Mouse (Mus musculus) midbrain, embryonic 15.5 days (tissue): ENCODE results near the gene Bri3. TPM values are rescaled to one million over a fixed set of nuclear protein-coding genes. Genes with fewer than 3 reads are reported as not detected.

Experiments
- ATAC-seq: fragments of 200-750 bp; cut with Nextera tagmentation; replicated peaks from 2 replicates; pipeline ENCODE4 v1.8.0; 2017; ENCODE audit warnings: moderate TSS enrichment
- H3K27ac ChIP-seq: fragments of 300-500 bp; sonication (generic); 2 replicates; pipeline ENCODE4 v1.5.1; 2015; ENCODE audit warnings: mild to moderate bottlenecking, inconsistent platforms
- H3K27me3 ChIP-seq: fragments of 300-500 bp; sonication (generic); replicated peaks from 2 replicates; pipeline ENCODE4 v1.6.1; 2015; ENCODE audit warnings: inconsistent platforms
- H3K36me3 ChIP-seq: fragments of 300-500 bp; sonication (generic); replicated peaks from 2 replicates; pipeline ENCODE4 v1.6.1; 2015; ENCODE audit warnings: inconsistent platforms
- H3K4me1 ChIP-seq: fragments of 300-500 bp; sonication (generic); 2 replicates; pipeline ENCODE4 v1.6.1; 2015; ENCODE audit warnings: inconsistent platforms
- H3K4me2 ChIP-seq: fragments of 300-500 bp; sonication (generic); 2 replicates; pipeline ENCODE4 v1.6.1; 2015; ENCODE audit warnings: inconsistent platforms, mild to moderate bottlenecking, moderate library complexity
- H3K4me3 ChIP-seq: fragments of 300-500 bp; sonication (generic); 2 replicates; pipeline ENCODE4 v1.5.1; 2015; ENCODE audit warnings: mild to moderate bottlenecking, inconsistent platforms
- H3K9ac ChIP-seq: fragments of 300-500 bp; sonication (generic); 2 replicates; pipeline ENCODE4 v1.6.1; 2015; ENCODE audit warnings: mild to moderate bottlenecking, inconsistent platforms
- H3K9me3 ChIP-seq: fragments of 300-500 bp; sonication (generic); 2 replicates; pipeline ENCODE4 v1.6.1; 2016; ENCODE audit warnings: inconsistent platforms
- WGBS: fragments of 180-500 bp; shearing (Covaris S2); methylation state at CpG from one replicate; pipeline ENCODE4 v1.1.7; 2015; ENCODE audit warnings: mixed read lengths; 5-methylcytosine and 5-hydroxymethylcytosine counted together
- polyA plus RNA-seq: library from polyadenylated mRNA; unstranded; fragments of >200 nt; fragmentation: Nextera tagmentation; extraction: Ambion mirVana; gene quantifications from 2 replicates; pipeline ENCODE4 v1.2.1, GENCODE M21; 2015

The Bri3 gene
- polyA plus RNA-seq, 1 experiment from 2014 or later = 108 TPM

DNA sequence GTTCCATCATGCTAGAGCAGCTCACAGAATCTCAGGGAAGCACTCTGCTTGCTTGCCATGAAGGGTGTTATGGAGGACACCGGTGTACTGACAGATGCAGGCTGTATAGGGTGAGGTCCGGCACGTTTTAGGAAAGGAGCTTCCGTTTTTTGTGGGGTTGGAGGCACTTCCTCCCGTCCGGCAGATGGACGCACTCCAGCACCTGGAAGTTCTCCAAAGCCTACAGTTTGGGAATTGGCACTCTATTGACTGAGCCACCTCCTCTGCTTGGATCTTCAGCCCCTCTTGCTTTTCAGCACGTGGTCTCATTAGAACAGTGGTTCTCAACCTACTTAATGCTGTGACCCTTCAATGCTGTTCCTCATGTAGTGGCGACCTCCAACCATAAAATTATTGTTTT, 183.6 kb downstream of the Bri3 start:
- Histone ChIP-seq H3K27ac (no peak overlapping the region), H3K27me3 (no peaks in the 10 kb centered on the region), H3K4me2 (no peak overlapping the region), H3K36me3 (no peaks in the 10 kb centered on the region), H3K9me3 (no peaks in the 10 kb centered on the region), H3K4me1 (peaks cover 6% of the 10 kb centered on the region; the same call in 1 of the 2 replicates), H3K9ac (no peak overlapping the region), H3K4me3 (no peak overlapping the region)
- WGBS = 78% methylated on average over 9 of the region's 9 CpGs
- no peak for ATAC-seq

DNA sequence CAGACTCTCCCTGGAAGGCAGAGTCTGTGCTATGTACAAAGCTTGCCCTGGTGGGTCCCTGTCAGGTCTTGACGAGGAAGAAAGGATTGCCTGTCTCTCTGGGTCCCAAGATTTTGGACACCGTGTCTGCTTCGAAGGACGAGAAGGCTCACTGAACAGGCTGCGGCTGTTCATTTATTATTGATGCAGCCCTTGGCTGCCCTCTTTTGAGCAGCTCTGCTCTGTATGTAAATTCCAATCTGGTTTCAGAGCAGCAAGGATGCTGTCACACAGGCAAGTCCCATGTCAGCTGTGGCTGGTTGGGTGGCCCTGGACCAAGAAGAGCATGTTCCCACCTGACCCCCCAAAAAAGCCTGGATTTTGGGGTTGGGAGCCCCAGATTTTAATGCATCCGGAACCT, 187.2 kb downstream of the Bri3 start:
- 45% methylated on average over 6 of the region's 6 CpGs for WGBS
- Histone ChIP-seq H3K4me3 (no peak overlapping the region), H3K36me3 (no peaks in the 10 kb centered on the region), H3K27me3 (no peaks in the 10 kb centered on the region), H3K9ac (no peak overlapping the region), H3K4me1 (peaks cover 6% of the 10 kb centered on the region; the same call in 1 of the 2 replicates), H3K9me3 (no peaks in the 10 kb centered on the region), H3K27ac (peak overlapping the region; percentile 63), H3K4me2 (no peak overlapping the region)
- ATAC-seq = peak; percentile 65; the same call in 1 of the 2 replicates

DNA sequence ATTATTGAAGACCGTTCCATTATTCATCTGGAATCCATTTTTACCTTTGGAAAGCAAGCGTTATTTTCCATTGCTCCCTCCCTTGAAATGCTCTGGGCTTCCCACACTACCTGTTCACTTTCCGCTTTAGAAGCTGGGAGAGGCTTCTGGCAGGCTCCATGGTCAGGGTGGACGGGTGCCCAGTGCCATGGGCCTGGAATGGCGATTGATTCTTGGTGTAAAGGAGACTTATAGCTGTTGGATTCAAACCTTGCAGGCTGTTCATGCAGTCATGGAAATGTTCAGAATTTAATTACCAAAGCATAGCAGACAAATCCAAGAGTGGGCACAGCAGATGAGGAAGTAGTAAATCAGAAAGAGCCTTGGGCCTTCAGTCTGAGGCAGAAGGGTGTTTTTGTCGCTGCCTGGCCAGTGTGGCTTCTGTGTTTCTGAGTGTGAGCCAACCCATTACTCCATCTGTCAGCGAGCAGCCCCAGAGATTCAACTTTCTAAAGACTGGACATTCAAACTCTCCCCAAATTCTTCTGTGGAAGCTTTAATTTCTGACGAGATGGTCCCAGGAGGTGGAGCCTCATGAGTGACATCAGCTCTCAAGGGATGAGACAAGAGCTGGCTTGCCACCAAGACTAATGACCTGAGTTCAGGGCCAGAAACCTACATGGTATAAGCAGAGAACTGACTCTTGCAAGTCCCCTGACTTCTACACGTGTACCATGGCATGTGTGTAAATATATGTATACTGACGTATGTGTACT, 195.2 kb downstream of the Bri3 start:
- Histone ChIP-seq H3K27ac (no peak overlapping the region), H3K9ac (no peak overlapping the region), H3K27me3 (no peaks in the 10 kb centered on the region), H3K4me1 (no peaks in the 10 kb centered on the region), H3K4me2 (no peak overlapping the region), H3K36me3 (no peaks in the 10 kb centered on the region), H3K4me3 (no peak overlapping the region), H3K9me3 (no peaks in the 10 kb centered on the region)
- 86% methylated on average over 10 of the region's 10 CpGs for WGBS
- no peak for ATAC-seq

DNA sequence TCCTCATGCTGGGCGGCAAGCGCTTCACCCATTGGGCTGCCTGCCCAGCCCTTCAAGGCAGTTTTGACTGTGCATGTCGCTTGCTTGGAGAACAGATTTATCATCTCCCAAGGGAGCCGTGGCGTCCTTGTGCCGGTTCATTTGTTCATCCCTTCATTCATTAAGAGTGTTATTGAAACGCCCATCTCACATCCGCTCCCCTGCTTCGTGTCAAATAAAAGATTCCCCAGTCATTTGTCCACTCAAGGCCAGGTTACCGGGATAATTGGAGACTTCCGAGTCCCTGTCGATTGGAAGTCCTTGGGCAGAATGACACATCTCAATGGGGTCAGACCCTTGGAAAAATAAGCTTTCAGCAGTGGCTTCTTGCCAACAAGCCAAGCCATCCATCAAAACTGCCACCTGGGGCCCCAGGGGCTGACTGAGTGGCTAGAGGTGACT, 197.6 kb downstream of the Bri3 start:
- WGBS = 62% methylated on average over 12 of the region's 12 CpGs
- H3K9me3 ChIP-seq = no peaks in the 10 kb centered on the region
- no peaks in the 10 kb centered on the region for H3K36me3 ChIP-seq
- no peak overlapping the region for H3K4me2 ChIP-seq
- no peak for ATAC-seq
- no peaks in the 10 kb centered on the region for H3K27me3 ChIP-seq
- H3K27ac ChIP-seq = no peak overlapping the region
- no peaks in the 10 kb centered on the region for H3K4me1 ChIP-seq
- H3K9ac ChIP-seq = no peak overlapping the region
- no peak overlapping the region for H3K4me3 ChIP-seq

DNA sequence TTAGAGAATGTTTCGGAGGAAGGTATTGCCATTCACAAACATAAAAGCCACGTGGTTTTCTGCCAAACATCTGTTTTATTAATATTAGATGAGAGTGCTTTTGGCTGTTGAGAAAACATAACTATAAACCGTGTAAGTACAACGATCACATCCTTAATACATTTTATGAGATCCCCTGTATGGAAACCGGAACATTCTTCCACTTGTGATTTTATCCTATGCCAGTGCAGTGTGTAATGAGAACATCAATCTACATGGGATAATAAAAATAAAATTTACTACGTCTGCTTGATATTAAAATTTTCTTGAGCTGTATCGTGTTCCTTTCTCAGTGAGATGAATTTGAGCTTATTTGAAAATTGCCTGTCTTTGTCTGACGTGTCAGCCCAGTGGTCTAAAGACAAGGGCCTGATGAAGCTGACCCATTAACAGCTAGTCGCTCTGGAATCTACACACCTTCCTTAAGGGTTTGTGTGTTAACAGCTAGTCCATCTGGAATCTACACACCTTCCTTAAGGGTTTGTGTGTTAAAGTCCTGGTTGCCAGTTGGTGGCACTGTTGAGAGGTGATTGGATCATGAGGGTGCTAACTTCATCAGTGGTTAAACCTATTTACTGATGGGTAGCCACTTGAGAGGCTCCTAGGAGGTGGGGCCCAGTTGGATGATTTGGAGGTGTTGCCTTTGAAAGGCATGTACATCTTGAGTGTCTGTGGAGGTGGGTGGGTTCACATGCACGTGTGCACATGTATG, 202.4 kb downstream of the Bri3 start:
- no peaks in the 10 kb centered on the region for H3K27me3 ChIP-seq
- no peak overlapping the region for H3K4me2 ChIP-seq
- no peak overlapping the region for H3K9ac ChIP-seq
- no peaks in the 10 kb centered on the region for H3K36me3 ChIP-seq
- no peaks in the 10 kb centered on the region for H3K4me1 ChIP-seq
- no peaks in the 10 kb centered on the region for H3K9me3 ChIP-seq
- H3K4me3 ChIP-seq = no peak overlapping the region
- no peak overlapping the region for H3K27ac ChIP-seq
- WGBS = 81% methylated on average over 10 of the region's 10 CpGs
- no peak for ATAC-seq

DNA sequence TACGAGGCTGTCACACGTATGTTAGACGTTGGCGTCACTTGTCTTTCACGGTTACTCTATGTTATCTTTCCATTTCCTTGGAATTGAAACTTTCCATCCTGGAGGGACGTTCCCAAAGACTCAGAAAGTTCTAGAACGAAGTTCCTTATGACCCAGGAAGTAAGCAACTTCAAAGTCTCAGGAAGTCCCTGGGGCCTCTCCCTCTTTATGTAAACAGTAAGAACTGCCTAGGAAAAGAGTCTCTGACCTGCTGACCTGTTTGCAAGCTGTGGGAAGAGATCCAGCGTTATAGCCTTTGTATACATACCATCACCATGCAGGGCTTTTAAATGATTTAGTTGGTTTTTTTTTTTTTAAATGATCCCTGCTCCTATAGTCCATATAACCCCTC, 203.0 kb downstream of the Bri3 start:
- H3K36me3 ChIP-seq = no peaks in the 10 kb centered on the region
- H3K4me3 ChIP-seq = no peak overlapping the region
- WGBS = 85% methylated on average over 8 of the region's 8 CpGs
- H3K27me3 ChIP-seq = no peaks in the 10 kb centered on the region
- no peak overlapping the region for H3K27ac ChIP-seq
- H3K9me3 ChIP-seq = no peaks in the 10 kb centered on the region
- no peak overlapping the region for H3K4me2 ChIP-seq
- ATAC-seq = no peak
- H3K4me1 ChIP-seq = no peaks in the 10 kb centered on the region
- no peak overlapping the region for H3K9ac ChIP-seq

DNA sequence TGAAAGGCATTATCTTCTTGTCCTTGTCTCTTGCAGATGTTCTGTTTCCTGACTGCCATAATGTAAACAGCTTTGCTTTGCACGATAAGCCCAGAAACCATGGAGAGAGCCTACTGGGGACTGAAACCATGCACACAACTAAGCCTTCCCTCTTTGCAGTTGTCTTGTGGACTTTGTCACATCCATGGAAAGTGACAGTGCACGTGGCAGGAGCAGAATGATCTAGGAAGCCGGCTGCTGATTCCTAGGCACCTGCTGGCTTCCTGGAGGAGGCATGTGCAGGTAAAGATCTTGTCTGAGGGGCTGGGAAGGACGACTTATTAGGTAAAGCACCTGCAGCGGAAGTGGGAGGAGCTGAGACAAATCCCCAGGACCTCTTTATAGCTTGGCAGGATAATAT, 203.7 kb downstream of the Bri3 start:
- H3K4me3 ChIP-seq = no peak overlapping the region
- no peaks in the 10 kb centered on the region for H3K27me3 ChIP-seq
- no peak overlapping the region for H3K9ac ChIP-seq
- WGBS = 56% methylated on average over 5 of the region's 5 CpGs
- H3K4me1 ChIP-seq = no peaks in the 10 kb centered on the region
- H3K4me2 ChIP-seq = no peak overlapping the region
- no peak overlapping the region for H3K27ac ChIP-seq
- no peaks in the 10 kb centered on the region for H3K36me3 ChIP-seq
- no peaks in the 10 kb centered on the region for H3K9me3 ChIP-seq
- ATAC-seq = no peak

DNA sequence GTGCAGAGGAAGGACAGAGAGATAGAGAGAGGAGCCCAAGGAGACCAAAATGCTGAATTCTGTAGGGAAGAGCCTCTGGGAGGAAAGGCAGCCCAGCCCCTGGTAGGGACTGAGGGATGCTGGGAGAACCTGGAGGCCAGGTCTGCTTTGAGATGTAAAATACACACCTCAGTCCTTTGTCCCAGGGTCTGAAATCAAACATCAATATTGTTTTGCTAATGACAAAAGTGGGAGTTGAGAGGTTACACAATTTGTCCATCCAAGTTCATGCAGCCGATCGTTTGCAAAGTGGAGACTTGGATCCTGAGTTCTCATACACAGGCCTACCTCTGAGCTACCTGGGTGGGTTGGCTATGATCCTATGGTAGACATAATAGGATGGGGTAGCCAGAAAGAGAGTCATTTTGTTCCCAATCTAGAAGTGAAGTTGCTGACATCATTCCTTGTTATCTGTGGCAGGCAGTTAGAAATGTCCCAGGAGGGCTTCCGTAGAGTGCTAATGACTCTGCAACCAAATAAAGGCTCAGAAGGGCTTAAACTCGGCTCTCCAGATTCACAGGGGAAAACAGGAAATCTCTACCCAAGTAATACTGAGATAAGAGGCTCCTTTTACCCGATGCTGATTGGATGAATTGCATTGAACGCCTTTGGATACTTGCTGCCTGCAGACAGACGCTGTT, 208.7 kb downstream of the Bri3 start:
- H3K4me3 ChIP-seq = no peak overlapping the region
- ATAC-seq = no peak
- no peak overlapping the region for H3K27ac ChIP-seq
- WGBS = 62% methylated on average over 7 of the region's 7 CpGs
- H3K27me3 ChIP-seq = no peaks in the 10 kb centered on the region
- H3K4me2 ChIP-seq = no peak overlapping the region
- H3K4me1 ChIP-seq = peaks cover 3% of the 10 kb centered on the region; the same call in 1 of the 2 replicates
- no peaks in the 10 kb centered on the region for H3K9me3 ChIP-seq
- no peak overlapping the region for H3K9ac ChIP-seq
- H3K36me3 ChIP-seq = no peaks in the 10 kb centered on the region

DNA sequence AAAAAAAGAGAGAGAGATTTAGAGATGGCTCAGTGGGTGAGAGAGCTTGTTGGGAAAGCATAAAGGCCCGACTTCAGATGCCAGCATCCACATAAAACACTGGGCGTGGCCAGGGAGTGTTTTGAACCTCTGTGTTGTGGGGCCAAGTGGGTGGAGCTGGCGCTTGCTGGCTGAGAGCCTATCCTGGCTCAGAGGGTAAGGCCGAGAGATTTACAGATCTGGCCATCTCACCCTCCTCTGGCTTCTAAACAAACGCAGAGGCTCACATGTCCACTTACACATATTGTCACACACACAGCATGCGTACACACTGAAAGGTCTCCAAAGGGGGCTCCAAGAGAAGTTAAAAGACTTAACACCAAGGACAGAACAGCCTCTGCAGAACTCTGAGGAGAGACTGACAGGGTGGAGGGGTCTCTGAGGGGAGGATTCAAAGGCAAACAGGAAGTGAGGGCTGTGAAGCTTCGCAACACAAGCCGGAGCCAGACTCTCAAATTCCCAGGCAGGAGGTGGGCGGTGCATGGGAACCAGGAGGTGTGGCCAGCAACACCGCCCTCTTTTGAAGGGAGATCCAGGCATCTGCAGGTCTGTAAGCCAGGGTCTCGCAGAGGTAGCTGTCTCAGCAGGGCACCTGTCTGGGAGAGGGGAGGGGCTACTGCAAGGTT, 213.5 kb downstream of the Bri3 start:
- H3K9me3 ChIP-seq = no peaks in the 10 kb centered on the region
- H3K9ac ChIP-seq = no peak overlapping the region
- H3K36me3 ChIP-seq = no peaks in the 10 kb centered on the region
- no peak overlapping the region for H3K4me3 ChIP-seq
- H3K4me1 ChIP-seq = peaks cover 4% of the 10 kb centered on the region; the same call in 1 of the 2 replicates
- 9% methylated on average over 11 of the region's 11 CpGs for WGBS
- no peak for ATAC-seq
- no peaks in the 10 kb centered on the region for H3K27me3 ChIP-seq
- no peak overlapping the region for H3K27ac ChIP-seq
- H3K4me2 ChIP-seq = 0 out of 2 replicates have a peak overlapping the region, but pooled peaks have one; percentile 11

DNA sequence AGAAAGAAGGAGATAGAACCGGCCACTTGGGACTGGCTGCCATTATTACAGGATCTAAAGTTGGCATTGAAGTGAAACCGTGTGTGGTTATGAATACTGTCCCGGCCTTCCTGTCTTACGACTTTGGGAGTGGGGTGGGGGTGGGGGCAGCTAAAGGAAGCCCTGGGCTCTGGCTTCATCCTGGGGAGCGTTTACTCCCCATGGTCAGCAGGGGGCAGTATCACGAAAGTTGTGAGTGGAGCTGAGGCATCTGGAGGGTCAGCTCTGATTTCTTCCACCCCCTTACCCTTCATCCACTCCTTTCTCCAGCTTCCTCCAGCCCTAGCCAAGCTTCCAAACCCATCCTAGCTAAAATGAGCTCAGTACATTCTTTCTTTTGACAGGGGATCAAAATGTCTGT, 222.8 kb downstream of the Bri3 start:
- Histone ChIP-seq H3K4me3 (no peak overlapping the region), H3K9ac (no peak overlapping the region), H3K27ac (no peak overlapping the region), H3K27me3 (no peaks in the 10 kb centered on the region), H3K4me2 (no peak overlapping the region), H3K4me1 (no peaks in the 10 kb centered on the region), H3K9me3 (no peaks in the 10 kb centered on the region), H3K36me3 (no peaks in the 10 kb centered on the region)
- 60% methylated on average over 6 of the region's 6 CpGs for WGBS
- ATAC-seq = no peak

DNA sequence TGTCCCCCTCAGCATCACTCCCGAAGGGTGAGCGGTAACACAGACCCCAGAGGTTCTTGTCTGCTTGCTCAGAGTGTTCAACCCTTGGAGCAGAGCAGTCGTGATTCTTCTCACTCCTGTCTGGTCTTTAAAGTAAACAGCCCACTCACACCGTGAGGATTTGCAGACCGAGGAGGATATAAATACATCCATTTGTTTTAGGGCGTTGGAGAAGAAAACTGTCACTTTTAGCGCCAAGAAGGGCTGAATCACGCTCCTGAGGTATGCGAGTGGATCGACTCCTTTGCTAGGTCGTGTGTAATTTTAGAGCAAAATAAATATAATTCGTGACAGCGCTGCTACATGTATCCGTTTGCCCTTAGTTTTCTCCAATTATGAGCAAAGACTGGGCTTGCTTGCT, 228.8 kb downstream of the Bri3 start:
- WGBS = 85% methylated on average over 14 of the region's 14 CpGs
- ATAC-seq = no peak
- no peaks in the 10 kb centered on the region for H3K36me3 ChIP-seq

DNA sequence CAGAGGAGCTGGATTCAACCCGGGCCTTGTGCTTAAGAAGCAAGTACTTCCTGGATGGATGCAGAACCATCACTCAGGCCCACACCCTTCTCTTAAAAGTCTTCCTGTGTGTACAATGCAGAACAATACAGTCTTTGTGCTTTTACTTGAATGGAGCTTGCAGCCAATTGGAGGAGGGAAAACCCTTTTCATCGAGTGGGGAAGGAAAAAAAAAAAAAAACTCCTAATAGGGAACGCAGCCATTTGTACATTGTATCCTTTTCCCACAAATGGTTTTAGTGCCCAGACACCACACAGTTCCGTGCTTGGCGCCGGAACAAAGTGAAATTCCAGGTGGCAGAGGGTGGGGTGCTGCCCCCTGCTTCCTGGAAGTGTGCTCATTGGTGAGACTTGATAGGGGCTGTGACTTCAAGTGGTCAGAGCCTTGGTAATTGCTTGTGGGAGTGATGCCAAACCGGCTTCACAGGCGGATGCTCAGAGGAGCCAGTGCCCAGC, 235.5 kb downstream of the Bri3 start:
- 40% methylated on average over 8 of the region's 8 CpGs for WGBS
- no peak for ATAC-seq
- Histone ChIP-seq H3K27me3 (no peaks in the 10 kb centered on the region), H3K4me1 (peaks cover 7% of the 10 kb centered on the region; the same call in 1 of the 2 replicates), H3K27ac (no peak overlapping the region), H3K4me2 (no peak overlapping the region), H3K4me3 (no peak overlapping the region), H3K36me3 (no peaks in the 10 kb centered on the region), H3K9ac (no peak overlapping the region), H3K9me3 (no peaks in the 10 kb centered on the region)

More for the DNA sequence above, 228.8 kb downstream of the Bri3 start:
- no peaks in the 10 kb centered on the region for H3K9me3 ChIP-seq
- H3K4me1 ChIP-seq = no peaks in the 10 kb centered on the region
- H3K4me3 ChIP-seq = no peak overlapping the region
- no peak overlapping the region for H3K9ac ChIP-seq
- H3K4me2 ChIP-seq = no peak overlapping the region
- no peaks in the 10 kb centered on the region for H3K27me3 ChIP-seq
- no peak overlapping the region for H3K27ac ChIP-seq
